Mouse (Mus musculus): ENCODE measurements at regions not wholly inside any gene's neighbourhood (a gene's known extent, or its start where the extent isn't known, plus 50 kb on each side); places are given as distances from the start of the nearest gene placed in this dataset.

DNA sequence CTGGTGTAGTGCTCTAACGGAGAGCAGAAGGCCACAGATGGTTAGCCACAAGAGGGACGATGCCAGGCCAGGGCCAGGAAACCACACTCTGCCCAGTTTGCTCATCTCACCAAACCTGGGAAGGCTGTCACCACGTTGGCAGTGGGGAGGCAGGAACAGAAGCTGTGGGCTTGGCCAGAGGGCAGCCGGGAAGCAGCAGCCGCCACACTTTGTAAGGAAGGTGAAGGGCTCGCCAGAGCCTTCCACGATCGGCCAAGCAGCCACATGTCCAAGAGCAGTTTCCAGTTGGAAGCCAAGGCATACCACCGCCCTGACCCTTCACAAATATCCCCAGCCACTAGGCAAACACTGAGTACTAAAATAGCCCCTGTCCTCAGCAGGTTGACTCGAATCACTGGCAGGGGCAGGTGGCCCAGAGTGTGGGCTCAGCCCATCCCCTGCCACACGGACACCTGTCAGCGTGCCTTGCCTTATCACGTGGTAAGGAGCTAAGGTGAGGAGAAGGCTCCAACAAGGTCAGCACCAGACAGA is 120.9 kb downstream of the Vegfa start:
- TF ChIP-seq HCFC1 (IDR thresholded peaks at IDR 0.05; ENCODE audit: borderline replicate concordance, insufficient read depth, low read length) (no peak), ZC3H11A (IDR thresholded peaks at IDR 0.05; ENCODE audit: borderline replicate concordance, low read depth, low read length) (no peak), CHD2 (IDR thresholded peaks at IDR 0.05; ENCODE audit: low read depth, low read length) (no peak)
